Mouse (Mus musculus): ENCODE results near the gene Lmna. TPM values are rescaled to one million over a fixed set of nuclear protein-coding genes. Genes with fewer than 3 reads are reported as not detected.

The Lmna gene
- polyA plus RNA-seq, 1 experiment from 2014 or later = 62.3 TPM

DNA sequence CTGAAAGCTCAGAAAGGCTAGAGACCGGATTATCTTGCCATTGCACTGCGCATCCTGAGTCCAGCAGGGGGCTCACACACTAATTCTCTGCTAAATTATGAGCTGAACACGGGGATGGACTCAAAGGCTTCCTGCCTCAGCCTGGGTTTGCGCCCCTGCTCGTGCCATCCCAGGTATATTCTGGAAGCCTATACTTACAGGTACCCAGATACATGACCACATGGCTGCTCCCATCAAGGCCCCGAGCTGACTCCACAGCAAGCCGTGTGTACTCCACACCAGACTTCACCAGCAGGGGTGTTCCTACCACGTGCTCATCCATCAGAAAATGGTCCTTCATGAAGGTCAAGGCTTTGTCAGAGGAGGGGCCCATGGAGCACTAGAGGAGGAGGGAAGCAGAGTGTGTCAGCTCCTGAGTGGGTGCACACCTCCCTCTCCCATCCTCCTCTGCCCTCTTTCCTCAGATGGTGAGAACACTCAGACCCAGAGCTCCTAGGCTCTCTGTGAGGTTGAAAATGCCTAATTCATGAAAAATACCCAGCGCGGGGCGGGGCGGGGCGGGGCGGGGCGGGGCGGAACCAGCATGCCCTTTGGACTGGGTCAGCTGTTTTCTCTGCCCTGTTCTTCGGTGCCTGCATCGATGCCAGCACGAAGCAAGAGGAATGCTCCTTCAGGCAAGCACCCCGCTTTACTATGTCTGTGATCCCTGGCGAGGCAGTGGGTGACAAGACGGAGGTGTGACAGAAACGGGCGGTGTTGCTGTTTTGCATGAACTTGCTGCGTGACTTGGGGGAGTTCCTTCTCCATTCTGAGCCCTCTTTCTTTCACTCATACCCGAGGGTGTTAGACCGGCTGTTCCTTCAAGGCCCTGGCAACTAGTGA is 69.0 kb downstream of the Lmna start:
- Histone ChIP-seq H3K4me1 (ENCODE audit: control insufficient read depth, insufficient read depth, low read depth, low read length) (peaks cover 3% of the 10 kb centered on the region), H3K27me3 (replicated peaks; ENCODE audit: control insufficient read depth, insufficient read depth, low read length) (no peaks in the 10 kb centered on the region), H3K9me3 (ENCODE audit: control insufficient read depth, low read length) (no peaks in the 10 kb centered on the region), H3K9ac (ENCODE audit: low read depth, low read length) (0 out of 2 replicates have a peak overlapping the region, but pooled peaks have one; percentile 17), H3K27ac (ENCODE audit: low read depth, low read length) (no peak overlapping the region), H3K4me3 (ENCODE audit: low read length) (no peak overlapping the region), H3K36me3 (ENCODE audit: control insufficient read depth, insufficient read depth, low read length) (peaks cover 13% of the 10 kb centered on the region), H3K4me2 (ENCODE audit: low read length) (peak overlapping the region; percentile 19; the same call in 1 of the 2 replicates)
- 21% methylated on average over 27 of the region's 27 CpGs for WGBS
- ATAC-seq = peak; percentile 31

DNA sequence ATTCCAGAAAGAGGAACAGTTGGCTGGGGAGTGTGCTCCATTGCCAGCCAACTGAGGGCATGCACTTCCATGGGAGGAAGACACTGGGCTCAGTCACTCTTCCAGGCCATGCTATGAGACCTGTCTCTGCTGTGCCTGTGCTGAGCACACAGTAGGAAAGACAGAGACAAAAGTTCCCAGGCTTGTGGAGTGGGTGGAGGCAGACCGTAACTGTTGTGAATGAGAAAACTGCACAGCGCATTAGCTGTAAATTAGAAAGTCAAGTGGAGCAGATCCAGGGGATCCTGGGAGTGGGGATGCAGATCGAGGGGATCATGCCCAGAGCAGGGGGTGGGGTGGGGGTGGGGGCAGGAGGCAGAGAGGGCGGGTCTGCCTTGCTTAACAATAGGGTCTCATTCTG is 70.2 kb downstream of the Lmna start:
- Histone ChIP-seq H3K36me3 (ENCODE audit: control insufficient read depth, insufficient read depth, low read length) (peaks cover 13% of the 10 kb centered on the region), H3K9ac (ENCODE audit: low read depth, low read length) (no peak overlapping the region), H3K27me3 (replicated peaks; ENCODE audit: control insufficient read depth, insufficient read depth, low read length) (no peaks in the 10 kb centered on the region), H3K9me3 (ENCODE audit: control insufficient read depth, low read length) (no peaks in the 10 kb centered on the region), H3K4me1 (ENCODE audit: control insufficient read depth, insufficient read depth, low read depth, low read length) (peaks cover 3% of the 10 kb centered on the region), H3K4me3 (ENCODE audit: low read length) (no peak overlapping the region), H3K27ac (ENCODE audit: low read depth, low read length) (no peak overlapping the region), H3K4me2 (ENCODE audit: low read length) (no peak overlapping the region)
- 35% methylated on average over 4 of the region's 4 CpGs for whole genome bisulfite sequencing
- ATAC-seq = no peak

DNA sequence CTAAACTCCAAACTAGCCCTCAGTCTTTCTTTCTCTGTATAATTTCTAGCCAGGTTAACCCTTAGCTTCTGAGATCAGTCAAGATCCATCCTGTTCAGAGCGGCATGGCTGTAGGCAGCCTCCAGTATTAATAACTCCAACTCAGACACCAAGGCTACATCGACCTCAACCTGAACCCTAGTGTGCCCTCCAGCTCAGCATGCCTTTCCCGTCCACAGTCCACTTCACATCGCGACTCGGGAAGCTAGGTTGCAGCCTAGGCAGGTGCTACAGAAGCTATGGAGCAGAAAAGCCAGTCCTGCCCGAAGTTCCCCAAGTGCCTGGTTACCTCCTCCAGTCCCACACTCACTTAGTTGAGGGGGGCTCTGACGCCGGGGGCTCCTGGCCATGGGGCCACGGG is 72.3 kb downstream of the Lmna start:
- peaks cover 9% of the 10 kb centered on the region for H3K36me3 ChIP-seq (ENCODE audit: control insufficient read depth, insufficient read depth, low read length)

DNA sequence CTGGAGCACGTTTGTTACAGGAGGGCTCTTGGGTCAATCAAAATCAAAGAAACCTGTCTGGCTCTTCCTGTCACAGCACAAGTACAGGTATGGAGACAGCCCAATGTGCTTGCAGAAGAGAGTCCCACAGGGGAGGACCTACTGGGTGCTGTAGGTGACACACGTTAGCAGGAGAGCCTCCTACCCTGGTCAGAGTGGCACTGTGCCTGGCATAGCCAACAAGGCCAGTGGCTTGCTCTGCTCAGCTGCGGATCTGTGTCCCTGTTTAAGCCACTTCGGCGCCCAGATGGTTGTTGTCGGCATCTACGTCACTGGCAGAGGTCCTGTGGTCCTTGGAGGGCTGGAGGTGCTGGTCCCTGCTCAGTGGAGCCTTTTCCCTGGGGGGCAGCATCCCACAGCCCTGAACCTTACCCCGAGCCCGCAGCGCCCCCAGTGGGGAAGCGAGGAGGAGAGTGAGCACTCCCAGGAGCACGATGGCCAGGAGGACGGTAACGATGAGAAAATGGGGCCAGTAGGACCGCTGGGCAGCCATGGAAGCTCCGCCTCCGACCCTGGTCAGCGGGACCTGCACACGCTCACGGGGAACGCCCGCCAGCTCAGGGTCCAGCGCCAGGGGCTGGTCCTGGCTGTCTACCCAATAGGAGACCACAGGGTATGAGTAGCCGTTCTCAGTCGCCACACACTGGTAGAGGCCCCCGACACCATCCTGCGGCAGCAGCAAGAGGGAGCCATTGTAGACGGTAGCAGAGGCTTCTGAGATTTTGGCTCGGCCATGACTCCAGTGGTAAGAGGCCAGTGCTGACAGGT is 73.2 kb downstream of the Lmna start:
- Histone ChIP-seq H3K4me1 (ENCODE audit: control insufficient read depth, insufficient read depth, low read depth, low read length) (peaks cover 3% of the 10 kb centered on the region), H3K27ac (ENCODE audit: low read depth, low read length) (no peak overlapping the region), H3K27me3 (replicated peaks; ENCODE audit: control insufficient read depth, insufficient read depth, low read length) (no peaks in the 10 kb centered on the region), H3K4me3 (ENCODE audit: low read length) (peak overlapping the region; percentile 24), H3K36me3 (ENCODE audit: control insufficient read depth, insufficient read depth, low read length) (peaks cover 9% of the 10 kb centered on the region), H3K9me3 (ENCODE audit: control insufficient read depth, low read length) (no peaks in the 10 kb centered on the region), H3K9ac (ENCODE audit: low read depth, low read length) (peak overlapping the region; percentile 47; the same call in 1 of the 2 replicates), H3K4me2 (ENCODE audit: low read length) (peak overlapping the region; percentile 51)
- 11% methylated on average over 28 of the region's 29 CpGs for WGBS
- ATAC-seq = peak; percentile 87

More for the DNA sequence above, 72.3 kb downstream of the Lmna start:
- no peak overlapping the region for H3K4me3 ChIP-seq (ENCODE audit: low read length)
- ATAC-seq = no peak
- H3K9me3 ChIP-seq (ENCODE audit: control insufficient read depth, low read length) = no peaks in the 10 kb centered on the region
- H3K27me3 ChIP-seq (replicated peaks; ENCODE audit: control insufficient read depth, insufficient read depth, low read length) = no peaks in the 10 kb centered on the region
- no peak overlapping the region for H3K9ac ChIP-seq (ENCODE audit: low read depth, low read length)
- H3K4me1 ChIP-seq (ENCODE audit: control insufficient read depth, insufficient read depth, low read depth, low read length) = peaks cover 3% of the 10 kb centered on the region
- H3K4me2 ChIP-seq (ENCODE audit: low read length) = peak overlapping the region; percentile 51; the same call in 1 of the 2 replicates
- 79% methylated on average over 10 of the region's 10 CpGs for WGBS
- H3K27ac ChIP-seq (ENCODE audit: low read depth, low read length) = no peak overlapping the region

DNA sequence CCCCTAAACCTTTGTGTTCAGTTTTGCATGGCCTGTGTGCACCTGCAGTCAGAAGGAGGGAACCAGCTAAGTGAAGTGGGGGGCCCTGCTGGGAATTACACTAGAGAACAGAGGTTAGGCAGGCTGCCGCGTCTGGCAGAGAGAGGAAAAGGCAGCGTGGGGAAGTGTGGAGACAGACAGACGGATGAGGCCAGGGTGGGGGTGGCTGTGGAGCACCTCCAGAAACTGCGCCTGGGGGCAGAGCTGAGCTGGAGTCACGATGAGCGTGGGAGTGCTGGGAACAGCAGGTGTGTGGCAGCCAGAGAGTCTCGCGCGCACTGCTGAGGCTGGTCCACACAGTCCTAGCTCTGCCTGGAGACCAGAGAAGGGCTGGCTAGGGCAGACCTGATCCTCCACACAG is 74.2 kb downstream of the Lmna start:
- no peak overlapping the region for H3K4me3 ChIP-seq (ENCODE audit: low read length)
- no peaks in the 10 kb centered on the region; the same call in 1 of the 2 replicates for H3K4me1 ChIP-seq (ENCODE audit: control insufficient read depth, insufficient read depth, low read depth, low read length)
- H3K27me3 ChIP-seq (replicated peaks; ENCODE audit: control insufficient read depth, insufficient read depth, low read length) = no peaks in the 10 kb centered on the region
- no peak for ATAC-seq
- H3K9me3 ChIP-seq (ENCODE audit: control insufficient read depth, low read length) = no peaks in the 10 kb centered on the region
- WGBS = 67% methylated on average over 10 of the region's 10 CpGs
- H3K9ac ChIP-seq (ENCODE audit: low read depth, low read length) = no peak overlapping the region
- H3K4me2 ChIP-seq (ENCODE audit: low read length) = no peak overlapping the region
- peaks cover 9% of the 10 kb centered on the region for H3K36me3 ChIP-seq (ENCODE audit: control insufficient read depth, insufficient read depth, low read length)
- H3K27ac ChIP-seq (ENCODE audit: low read depth, low read length) = no peak overlapping the region

MicroRNAs encoded within 50 kb of the gene (microRNA counts, 519-probe panel; counts per million panel counts)
- microRNA mmu-miR-1905 = not detected

Small RNAs within 50 kb of the gene (microRNA-seq; reads per million reads assigned to microRNA genes)
- gene Mir1905 (not detected), gene Mir7011 (not detected)

Other genes starting within 250 kb of the Lmna start
- not detected in 2 replicates for gene Gm38392, start 222.7 kb downstream of the Lmna start, polyA plus RNA-seq (2015; fragmentation: Nextera tagmentation; extraction: Ambion mirVana)
- gene Tsacc, start 213.0 kb downstream of the Lmna start, polyA plus RNA-seq (2015; fragmentation: Nextera tagmentation; extraction: Ambion mirVana) = 6.8 and 10.2 TPM in 2 replicates
- 444 and 454 TPM in 2 replicates for gene Cct3, start 212.8 kb downstream of the Lmna start, polyA plus RNA-seq (2015; fragmentation: Nextera tagmentation; extraction: Ambion mirVana)
- 127 and 136 TPM in 2 replicates for gene Glmp, start 184.9 kb downstream of the Lmna start, polyA plus RNA-seq (2015; fragmentation: Nextera tagmentation; extraction: Ambion mirVana)
- 1.3 TPM in 2 replicates for gene Tmem79, start 173.8 kb downstream of the Lmna start, polyA plus RNA-seq (2015; fragmentation: Nextera tagmentation; extraction: Ambion mirVana)
- gene Smg5, start 173.7 kb downstream of the Lmna start, polyA plus RNA-seq (2015; fragmentation: Nextera tagmentation; extraction: Ambion mirVana) = 49.7 and 61.5 TPM in 2 replicates
- gene Paqr6, start 145.4 kb downstream of the Lmna start, polyA plus RNA-seq (2015; fragmentation: Nextera tagmentation; extraction: Ambion mirVana) = 2.9 and 3.1 TPM in 2 replicates
- 0.09 and 0.10 TPM in 2 replicates for gene Bglap3, start 137.2 kb downstream of the Lmna start, polyA plus RNA-seq (2015; fragmentation: Nextera tagmentation; extraction: Ambion mirVana)
- not detected in 2 replicates for gene Bglap2, start 131.3 kb downstream of the Lmna start, polyA plus RNA-seq (2015; fragmentation: Nextera tagmentation; extraction: Ambion mirVana)
- gene Bglap, start 125.5 kb downstream of the Lmna start, polyA plus RNA-seq (2015; fragmentation: Nextera tagmentation; extraction: Ambion mirVana) = not detected in 2 replicates
- gene Pmf1, start 99.6 kb downstream of the Lmna start, polyA plus RNA-seq (2015; fragmentation: Nextera tagmentation; extraction: Ambion mirVana) = 30.6 and 34.4 TPM in 2 replicates
- 40.3 and 42.3 TPM in 2 replicates for gene Slc25a44, start 84.8 kb downstream of the Lmna start, polyA plus RNA-seq (2015; fragmentation: Nextera tagmentation; extraction: Ambion mirVana)
- gene Sema4a, start 48.8 kb downstream of the Lmna start, polyA plus RNA-seq (2015; fragmentation: Nextera tagmentation; extraction: Ambion mirVana) = 32.3 and 32.8 TPM in 2 replicates
- gene Mex3a, start 22.4 kb upstream of the Lmna start, polyA plus RNA-seq (2015; fragmentation: Nextera tagmentation; extraction: Ambion mirVana) = 20.4 and 22.1 TPM in 2 replicates
- 0.15 TPM in 1 of 2 replicates, not detected in the other for gene Rab25, start 38.3 kb upstream of the Lmna start, polyA plus RNA-seq (2015; fragmentation: Nextera tagmentation; extraction: Ambion mirVana)
- 184 and 218 TPM in 2 replicates for gene Lamtor2, start 43.1 kb upstream of the Lmna start, polyA plus RNA-seq (2015; fragmentation: Nextera tagmentation; extraction: Ambion mirVana)
- 40.1 and 44.4 TPM in 2 replicates for gene Ubqln4, start 43.8 kb upstream of the Lmna start, polyA plus RNA-seq (2015; fragmentation: Nextera tagmentation; extraction: Ambion mirVana)
- gene Ssr2, start 65.9 kb upstream of the Lmna start, polyA plus RNA-seq (2015; fragmentation: Nextera tagmentation; extraction: Ambion mirVana) = 133 and 167 TPM in 2 replicates
- gene Arhgef2, start 96.0 kb upstream of the Lmna start, polyA plus RNA-seq (2015; fragmentation: Nextera tagmentation; extraction: Ambion mirVana) = 79.0 and 104 TPM in 2 replicates
- not detected in 2 replicates for gene Rxfp4, start 143.2 kb upstream of the Lmna start, polyA plus RNA-seq (2015; fragmentation: Nextera tagmentation; extraction: Ambion mirVana)
- gene Khdc4, start 175.8 kb upstream of the Lmna start, polyA plus RNA-seq (2015; fragmentation: Nextera tagmentation; extraction: Ambion mirVana) = 70.2 and 81.8 TPM in 2 replicates
- 72.2 and 72.6 TPM in 2 replicates for gene Rit1, start 206.9 kb upstream of the Lmna start, polyA plus RNA-seq (2015; fragmentation: Nextera tagmentation; extraction: Ambion mirVana)

Data from hindbrain, embryonic 16.5 days (tissue).